Mouse (Mus musculus): ENCODE data around the gene Fbxo44. TPM values are rescaled to one million over a fixed set of nuclear protein-coding genes. Genes with fewer than 3 reads are reported as not detected.

Gene Fbxo44
- polyA plus RNA-seq, 1 experiment, result 12.5 TPM

- Histone ChIP-seq H3K9ac (ENCODE audit: low read depth, poor library complexity, severe bottlenecking) (no peak overlapping the region), H3K27me3 (ENCODE audit: control insufficient read depth, insufficient read depth, low read length, poor library complexity, severe bottlenecking) (no peaks in the 10 kb centered on the region), H3K36me3 (ENCODE audit: control insufficient read depth, insufficient read depth, low read length, poor library complexity, severe bottlenecking) (peaks cover 6% of the 10 kb centered on the region), H3K4me3 (ENCODE audit: low read depth, low read length) (no peak overlapping the region), H3K4me1 (ENCODE audit: control insufficient read depth, insufficient read depth, low read length) (peaks cover 10% of the 10 kb centered on the region), H3K27ac (ENCODE audit: insufficient read depth, low read length) (peak overlapping the region; percentile 34; the same call in 1 of the 2 replicates), H3K9me3 (replicated peaks; ENCODE audit: control insufficient read depth, insufficient read depth, low read length, poor library complexity, severe bottlenecking) (no peaks in the 10 kb centered on the region)
- no peak for TF ChIP-seq POLR2A (IDR thresholded peaks at IDR 0.05; ENCODE audit: insufficient read depth, low read length)
- TF ChIP-seq EP300 (IDR thresholded peaks at IDR 0.05; ENCODE audit: insufficient read depth, low read depth, low read length), result no peak
- no peak for TF ChIP-seq CTCF (IDR thresholded peaks at IDR 0.05; ENCODE audit: low read depth, low read length)
These were observed 6.3 kb downstream of the Fbxo44 start for GRCm38 (mm10) chr4:148154006-148154405.

- peaks cover 6% of the 10 kb centered on the region for H3K36me3 ChIP-seq (ENCODE audit: control insufficient read depth, insufficient read depth, low read length, poor library complexity, severe bottlenecking)
- H3K27ac ChIP-seq (ENCODE audit: insufficient read depth, low read length), result peak overlapping the region; percentile 69
- no peaks in the 10 kb centered on the region for H3K9me3 ChIP-seq (replicated peaks; ENCODE audit: control insufficient read depth, insufficient read depth, low read length, poor library complexity, severe bottlenecking)
- TF ChIP-seq EP300 (IDR thresholded peaks at IDR 0.05; ENCODE audit: insufficient read depth, low read depth, low read length) (no peak), CTCF (IDR thresholded peaks at IDR 0.05; ENCODE audit: low read depth, low read length) (no peak)
- no peaks in the 10 kb centered on the region for H3K27me3 ChIP-seq (ENCODE audit: control insufficient read depth, insufficient read depth, low read length, poor library complexity, severe bottlenecking)
- H3K4me1 ChIP-seq (ENCODE audit: control insufficient read depth, insufficient read depth, low read length), result peaks cover 10% of the 10 kb centered on the region
- no peak overlapping the region for H3K9ac ChIP-seq (ENCODE audit: low read depth, poor library complexity, severe bottlenecking)
- no peak overlapping the region for H3K4me3 ChIP-seq (ENCODE audit: low read depth, low read length)
These were observed 7.7 kb downstream of the Fbxo44 start for GRCm38 (mm10) chr4:148152547-148152946.

- peaks cover 14% of the 10 kb centered on the region for H3K36me3 ChIP-seq (ENCODE audit: control insufficient read depth, insufficient read depth, low read length, poor library complexity, severe bottlenecking)
These were observed 8.8 kb downstream of the Fbxo44 start, which contains the start of gene Fbxo6 for GRCm38 (mm10) chr4:148151267-148152168. Gene Fbxo6, minus strand, starts transcription at chr4:148152140.

GRCm38 (mm10) chr4:148150953-148151266 lies 9.4 kb downstream of the Fbxo44 start:
- Histone ChIP-seq H3K9ac (ENCODE audit: low read depth, poor library complexity, severe bottlenecking) (peak overlapping the region; percentile 94), H3K4me1 (ENCODE audit: control insufficient read depth, insufficient read depth, low read length) (peaks cover 8% of the 10 kb centered on the region), H3K27me3 (ENCODE audit: control insufficient read depth, insufficient read depth, low read length, poor library complexity, severe bottlenecking) (no peaks in the 10 kb centered on the region), H3K4me3 (ENCODE audit: low read depth, low read length) (no peak overlapping the region; the same call in 1 of the 2 replicates), H3K27ac (ENCODE audit: insufficient read depth, low read length) (peak overlapping the region; percentile 95), H3K36me3 (ENCODE audit: control insufficient read depth, insufficient read depth, low read length, poor library complexity, severe bottlenecking) (peaks cover 18% of the 10 kb centered on the region), H3K9me3 (replicated peaks; ENCODE audit: control insufficient read depth, insufficient read depth, low read length, poor library complexity, severe bottlenecking) (no peaks in the 10 kb centered on the region)
- TF ChIP-seq CTCF (IDR thresholded peaks at IDR 0.05; ENCODE audit: low read depth, low read length), result no peak
- no peak for TF ChIP-seq POLR2A (IDR thresholded peaks at IDR 0.05; ENCODE audit: insufficient read depth, low read length)
- no peak for TF ChIP-seq EP300 (IDR thresholded peaks at IDR 0.05; ENCODE audit: insufficient read depth, low read depth, low read length)

More at GRCm38 (mm10) chr4:148151267-148152168, 8.8 kb downstream of the Fbxo44 start, which contains the start of gene Fbxo6:
- Histone ChIP-seq H3K4me1 (ENCODE audit: control insufficient read depth, insufficient read depth, low read length) (peaks cover 10% of the 10 kb centered on the region), H3K4me3 (ENCODE audit: low read depth, low read length) (peak within 1 kb of the TSS; percentile 94), H3K9me3 (replicated peaks; ENCODE audit: control insufficient read depth, insufficient read depth, low read length, poor library complexity, severe bottlenecking) (no peaks in the 10 kb centered on the region), H3K9ac (ENCODE audit: low read depth, poor library complexity, severe bottlenecking) (peak within 1 kb of the TSS; percentile 94), H3K27ac (ENCODE audit: insufficient read depth, low read length) (peak within 1 kb of the TSS; percentile 69), H3K27me3 (ENCODE audit: control insufficient read depth, insufficient read depth, low read length, poor library complexity, severe bottlenecking) (no peaks in the 10 kb centered on the region)
- TF ChIP-seq POLR2A (IDR thresholded peaks at IDR 0.05; ENCODE audit: insufficient read depth, low read length), result no peak
- peak; percentile 45 for TF ChIP-seq CTCF (IDR thresholded peaks at IDR 0.05; ENCODE audit: low read depth, low read length)
- no peak for TF ChIP-seq EP300 (IDR thresholded peaks at IDR 0.05; ENCODE audit: insufficient read depth, low read depth, low read length)

GRCm38 (mm10) chr4:148150242-148150641 lies 10.0 kb downstream of the Fbxo44 start:
- Histone ChIP-seq H3K36me3 (ENCODE audit: control insufficient read depth, insufficient read depth, low read length, poor library complexity, severe bottlenecking) (peaks cover 21% of the 10 kb centered on the region), H3K4me1 (ENCODE audit: control insufficient read depth, insufficient read depth, low read length) (peaks cover 8% of the 10 kb centered on the region), H3K4me3 (ENCODE audit: low read depth, low read length) (peak overlapping the region; percentile 21; the same call in 1 of the 2 replicates), H3K9ac (ENCODE audit: low read depth, poor library complexity, severe bottlenecking) (peak overlapping the region; percentile 94), H3K9me3 (replicated peaks; ENCODE audit: control insufficient read depth, insufficient read depth, low read length, poor library complexity, severe bottlenecking) (no peaks in the 10 kb centered on the region), H3K27ac (ENCODE audit: insufficient read depth, low read length) (peak overlapping the region; percentile 95), H3K27me3 (ENCODE audit: control insufficient read depth, insufficient read depth, low read length, poor library complexity, severe bottlenecking) (no peaks in the 10 kb centered on the region)
- TF ChIP-seq POLR2A (IDR thresholded peaks at IDR 0.05; ENCODE audit: insufficient read depth, low read length), result no peak

GRCm38 (mm10) chr4:148149540-148149939 lies 10.7 kb downstream of the Fbxo44 start:
- Histone ChIP-seq H3K4me3 (ENCODE audit: low read depth, low read length) (peak overlapping the region; percentile 53), H3K9me3 (replicated peaks; ENCODE audit: control insufficient read depth, insufficient read depth, low read length, poor library complexity, severe bottlenecking) (no peaks in the 10 kb centered on the region), H3K27ac (ENCODE audit: insufficient read depth, low read length) (peak overlapping the region; percentile 95), H3K36me3 (ENCODE audit: control insufficient read depth, insufficient read depth, low read length, poor library complexity, severe bottlenecking) (peaks cover 24% of the 10 kb centered on the region), H3K9ac (ENCODE audit: low read depth, poor library complexity, severe bottlenecking) (peak overlapping the region; percentile 94), H3K4me1 (ENCODE audit: control insufficient read depth, insufficient read depth, low read length) (peaks cover 8% of the 10 kb centered on the region), H3K27me3 (ENCODE audit: control insufficient read depth, insufficient read depth, low read length, poor library complexity, severe bottlenecking) (no peaks in the 10 kb centered on the region)
- TF ChIP-seq EP300 (IDR thresholded peaks at IDR 0.05; ENCODE audit: insufficient read depth, low read depth, low read length) (peak; percentile 67; the same call in 1 of the 2 replicates), POLR2A (IDR thresholded peaks at IDR 0.05; ENCODE audit: insufficient read depth, low read length) (no peak), CTCF (IDR thresholded peaks at IDR 0.05; ENCODE audit: low read depth, low read length) (no peak)

All from ES-Bruce4 (cell line).